15 mouse cellular contexts compared by ENCODE assay signal in the genomic region with DNA sequence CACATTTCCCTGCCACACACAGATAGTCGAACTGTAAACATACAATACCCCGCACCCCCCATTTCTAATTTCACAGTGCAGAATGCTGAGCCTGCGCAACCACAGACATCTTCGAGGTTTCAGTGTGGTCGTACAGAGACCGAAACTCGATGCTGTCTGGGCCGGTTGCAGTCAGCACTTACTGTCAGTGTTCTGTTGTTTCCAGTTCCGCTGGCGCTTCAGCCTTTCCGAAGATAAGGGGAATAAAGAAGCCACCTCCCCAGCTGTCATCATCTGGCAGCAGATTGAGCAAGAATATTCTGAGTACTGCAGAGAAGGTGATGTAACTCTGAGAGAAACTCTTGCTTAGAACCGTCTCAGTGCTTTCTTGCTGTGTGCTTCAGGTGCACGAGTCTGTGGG. TPM values are rescaled to one million over a fixed set of nuclear protein-coding genes. Genes with fewer than 3 reads are reported as not detected.
DNase-seq lines count a peak whose midpoint lies in the region; ATAC-seq and TF ChIP-seq lines count a peak whose summit lies in the region.
"Had no signal": no experiment of that assay in that cellular context is flagged by ENCODE, and none has a peak within 500 bp of the region (broad histone marks: within the 10 kb centered on the region; RNA-seq: fewer than 3 reads in every experiment).

No protein-coding gene starts in this region.

- in situ Hi-C loops in CH12.LX (cut with MboI; ENCODE audit: low pct_ligation_motif_present, low pct_unique_long_range_greater_than_20kb, low sequenced_read_pairs), result no loop called here

- H3K4me1 ChIP-seq in CH12.LX (ENCODE audit: control insufficient read depth in 1 of 2, insufficient read depth in 2 of 2), result peaks cover 0 to 3% of the 10 kb centered on the region in 2 experiments; a peak in 1 of 4 replicates
- peaks cover 14% of the 10 kb centered on the region for H3K4me1 ChIP-seq in limb, embryonic 11.5 days (ENCODE audit: control insufficient read depth, insufficient read depth, low read length)

- dilution Hi-C loops in CH12.LX (cut with MboI; ENCODE audit: extremely low pct_ligation_motif_present, extremely low pct_unique_long_range_greater_than_20kb, low sequenced_read_pairs), result no loop called here

- no peak for TF ChIP-seq CTCF in CH12.LX (conservative IDR thresholded peaks at IDR 0.05 in 1 of 2, IDR thresholded peaks at IDR 0.05 in 1 of 2; ENCODE audit: low read depth in 2 of 2, low read length in 2 of 2)

- 77% methylated on average over 13 of the region's 13 CpGs for WGBS in limb, embryonic 11.5 days

- no peaks in the 10 kb centered on the region for H3K36me3 ChIP-seq in CH12.LX (replicated peaks in 1 of 2; ENCODE audit: control insufficient read depth in 1 of 2, insufficient read depth in 1 of 2, low read length in 1 of 2)
- no peaks in the 10 kb centered on the region for H3K36me3 ChIP-seq in limb, embryonic 11.5 days (ENCODE audit: control insufficient read depth, insufficient read depth, low read length)
- H3K36me3 ChIP-seq: hindbrain, embryonic 12.5 days; neural tube, embryonic 12.5 days had no signal

- no peaks in the 10 kb centered on the region for H3K27me3 ChIP-seq in CH12.LX (replicated peaks)
- peaks cover 9% of the 10 kb centered on the region for H3K27me3 ChIP-seq in limb, embryonic 11.5 days (ENCODE audit: control insufficient read depth, insufficient read depth, low read length)

- ATAC-seq in limb, embryonic 11.5 days (ENCODE audit: insufficient number of reproducible peaks, low FRiP score, low TSS enrichment, low read depth), result no peak
- ATAC-seq: forebrain, embryonic 16.5 days had no signal

- peak; percentile 65 for DNase-seq in 3T3-L1 (ENCODE audit: low read depth, low spot score)
- peak; percentile 15 for DNase-seq in CH12.LX (ENCODE audit: extremely low read depth)
- peak; percentile 20 for DNase-seq in limb, embryonic 11.5 days (ENCODE audit: low spot score)
- peak; percentile 35 for DNase-seq in lung, postnatal 14 days
- no peak for DNase-seq in cerebellum, adult 11 months
- no peak for DNase-seq in kidney, adult 11 months
- DNase-seq in right cerebral cortex, postnatal 25 days, result no peak
- no peak for DNase-seq in thymus, postnatal 14 days
- DNase-seq: adrenal gland, postnatal 14 days; kidney, postnatal 4 days had no signal

- H3K9me3 ChIP-seq in CH12.LX (replicated peaks; ENCODE audit: low read length), result peaks cover 25% of the 10 kb centered on the region
- H3K9me3 ChIP-seq in limb, embryonic 11.5 days (ENCODE audit: control insufficient read depth, low read length), result no peaks in the 10 kb centered on the region
- H3K9me3 ChIP-seq: hindbrain, embryonic 12.5 days; neural tube, embryonic 12.5 days had no signal

- no peaks in the 10 kb centered on the region for H3K79me2 ChIP-seq in CH12.LX (replicated peaks; ENCODE audit: control insufficient read depth, extremely low read depth, insufficient read depth, poor library complexity, severe bottlenecking)

- H3K4me2 ChIP-seq in CH12.LX (ENCODE audit: insufficient read depth, low read depth, poor library complexity, severe bottlenecking), result peak overlapping the region; percentile 69
- H3K4me2 ChIP-seq in limb, embryonic 11.5 days (ENCODE audit: low read depth, severe bottlenecking), result no peak overlapping the region
- H3K4me2 ChIP-seq: hindbrain, embryonic 12.5 days; neural tube, embryonic 12.5 days had no signal

- peak; percentile 58 for TF ChIP-seq EP300 in CH12.LX (IDR thresholded peaks at IDR 0.05; ENCODE audit: low read length)

- no peak for TF ChIP-seq RAD21 in CH12.LX (IDR thresholded peaks at IDR 0.05; ENCODE audit: low read depth, low read length)

- no peak for TF ChIP-seq POLR2A in CH12.LX (IDR thresholded peaks at IDR 0.05; ENCODE audit: low read depth, low read length)

- peak overlapping the region in 1 of 3 experiments; percentile 30 for H3K4me3 ChIP-seq in CH12.LX (replicated peaks in 1 of 3; ENCODE audit: low read depth in 2 of 3, low read length in 2 of 3, poor library complexity in 1 of 3)
- H3K4me3 ChIP-seq in limb, embryonic 11.5 days (ENCODE audit: low read depth, low read length), result no peak overlapping the region
- H3K4me3 ChIP-seq: hindbrain, embryonic 12.5 days; neural tube, embryonic 12.5 days had no signal

- H3K9ac ChIP-seq in CH12.LX (ENCODE audit: insufficient read depth, low read depth), result 0 out of 2 replicates have a peak overlapping the region, but pooled peaks have one; percentile 38
- no peak overlapping the region for H3K9ac ChIP-seq in limb, embryonic 11.5 days (ENCODE audit: low read length)
- H3K9ac ChIP-seq: hindbrain, embryonic 12.5 days; neural tube, embryonic 12.5 days had no signal

- H3K27ac ChIP-seq in CH12.LX (ENCODE audit: insufficient read depth, low read depth), result no peak overlapping the region
- H3K27ac ChIP-seq in limb, embryonic 11.5 days (replicated peaks; ENCODE audit: low read depth, low read length), result no peak overlapping the region
- H3K27ac ChIP-seq: hindbrain, embryonic 12.5 days; neural tube, embryonic 12.5 days had no signal

TF ChIP-seq in CH12.LX, 34 proteins besides CTCF, POLR2A, EP300 and RAD21:
- TF ChIP-seq TBP (conservative IDR thresholded peaks at IDR 0.05; ENCODE audit: low read depth, low read length) (0 out of 2 replicates have a peak, but pooled peaks have one; percentile 25), IRF4 (IDR thresholded peaks at IDR 0.05; ENCODE audit: low read depth, low read length) (peak; percentile 74), MAFK (IDR thresholded peaks at IDR 0.05; ENCODE audit: insufficient replicate concordance, low read length) (peak; percentile 54; the same call in 1 of the 2 replicates), ETS1 (conservative IDR thresholded peaks at IDR 0.05; ENCODE audit: low read depth, low read length) (peak; percentile 32; the same call in 1 of the 2 replicates), NRF1 (IDR thresholded peaks at IDR 0.05; ENCODE audit: low read depth, low read length) (peak; percentile 69), BHLHE40 (IDR thresholded peaks at IDR 0.05; ENCODE audit: low read depth, low read length) (0 out of 2 replicates have a peak, but pooled peaks have one; percentile 22), USF2 (conservative IDR thresholded peaks at IDR 0.05; ENCODE audit: low read depth, low read length) (no peak), ZMIZ1 (IDR thresholded peaks at IDR 0.05; ENCODE audit: low read depth, low read length) (no peak), MEF2A (IDR thresholded peaks at IDR 0.05; ENCODE audit: borderline replicate concordance, low read depth, low read length) (0 out of 2 replicates have a peak, but pooled peaks have one; percentile 38), MAZ (IDR thresholded peaks at IDR 0.05; ENCODE audit: low read depth, low read length) (0 out of 2 replicates have a peak, but pooled peaks have one; percentile 34)

RNA-seq across cellular contexts. Expression of a gene that starts 2.1 kb away (rescaled TPM):
- total RNA-seq in CH12.LX (2012; rRNA removed) (0.04 and 0.08 TPM in 2 replicates), CH12.LX (2014; rRNA removed) (0.05 TPM in 1 of 2 replicates, not detected in the other)
- polyA plus RNA-seq in CH12.LX (2012; ENCODE audit: insufficient read length, low read depth), result not detected in 2 replicates
- polyA plus RNA-seq in limb, embryonic 11.5 days (2014; fragmentation: Nextera tagmentation; extraction: Ambion mirVana), result 5.3 and 8.6 TPM in 2 replicates
- total RNA-seq: MEL had no signal

RNA-seq across cellular contexts. Expression of a gene that starts 2.2 kb away (rescaled TPM):
- not detected in 2 replicates for total RNA-seq in CH12.LX (2012; rRNA removed)
- total RNA-seq in CH12.LX (2014; rRNA removed), result not detected in 2 replicates
- not detected in 2 replicates for polyA plus RNA-seq in CH12.LX (2012; ENCODE audit: insufficient read length, low read depth)
- 3.0 and 3.1 TPM in 2 replicates for polyA plus RNA-seq in limb, embryonic 11.5 days (2014; fragmentation: Nextera tagmentation; extraction: Ambion mirVana)
- total RNA-seq: MEL had no signal

RNA-seq across cellular contexts. Expression of a gene that starts 8.9 kb away (rescaled TPM):
- total RNA-seq in CH12.LX (2012; rRNA removed) (0.04 TPM in 1 of 2 replicates, not detected in the other), CH12.LX (2014; rRNA removed) (not detected in 2 replicates)
- not detected in 2 replicates for polyA plus RNA-seq in CH12.LX (2012; ENCODE audit: insufficient read length, low read depth)
- polyA plus RNA-seq in limb, embryonic 11.5 days (2014; fragmentation: Nextera tagmentation; extraction: Ambion mirVana), result 0.09 and 0.20 TPM in 2 replicates
- total RNA-seq: adrenal gland, postnatal 14 days; liver, adult 2 months; MEL had no signal
- polyA plus RNA-seq: liver, adult 2 months had no signal

RNA-seq across cellular contexts. Expression of a gene that starts 13.9 kb away (rescaled TPM):
- total RNA-seq in CH12.LX (2012; rRNA removed) (not detected in 2 replicates), CH12.LX (2014; rRNA removed) (not detected in 2 replicates)
- polyA plus RNA-seq in CH12.LX (2012; ENCODE audit: insufficient read length, low read depth), result not detected in 2 replicates
- 0.40 and 0.55 TPM in 2 replicates for polyA plus RNA-seq in limb, embryonic 11.5 days (2014; fragmentation: Nextera tagmentation; extraction: Ambion mirVana)
- total RNA-seq: adrenal gland, postnatal 14 days; liver, adult 2 months; MEL had no signal
- polyA plus RNA-seq: liver, adult 2 months had no signal

Comparison
In these comparisons a context has a peak if more than half of its experiments do, and no peak if none do; other contexts are left out.
1. DNase-seq: peak in 3T3-L1 (single experiment), CH12.LX (single experiment), limb, embryonic 11.5 days (single experiment) and lung, postnatal 14 days (single experiment); none in cerebellum, adult 11 months (single experiment), kidney, adult 11 months (single experiment), right cerebral cortex, postnatal 25 days (single experiment) and thymus, postnatal 14 days (single experiment).